Mouse (Mus musculus): ENCODE measurements around the gene 6030452D12Rik. TPM values are rescaled to one million over a fixed set of nuclear protein-coding genes. Genes with fewer than 3 reads are reported as not detected.

Gene 6030452D12Rik
- polyA plus RNA-seq, 1 experiment from 2014 or later: not detected

DNA sequence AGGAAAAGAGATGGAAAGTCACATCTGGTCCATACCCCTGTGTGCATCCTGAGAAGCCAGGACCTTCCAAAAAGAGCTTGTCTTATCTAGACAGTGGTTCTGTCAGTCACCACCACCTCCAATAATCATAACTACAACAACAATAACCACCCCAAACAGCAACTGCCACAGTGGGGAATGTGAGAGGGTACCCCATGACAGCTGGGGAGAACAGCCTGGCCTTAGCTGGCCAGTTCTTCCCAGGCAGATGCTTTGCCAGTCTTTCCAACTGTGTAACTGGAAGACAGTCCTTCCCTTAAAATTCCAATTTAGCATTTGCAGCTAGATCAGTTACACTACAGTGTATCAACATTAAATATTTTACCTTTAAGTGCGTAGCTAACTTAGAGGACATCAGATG is 50.6 kb downstream of the 6030452D12Rik start:
- Histone ChIP-seq H3K9ac (replicated peaks; ENCODE audit: low read length) (no peak overlapping the region), H3K4me1 (ENCODE audit: control insufficient read depth, insufficient read depth, low read length) (no peaks in the 10 kb centered on the region), H3K9me3 (replicated peaks; ENCODE audit: control insufficient read depth, low read length) (no peaks in the 10 kb centered on the region), H3K36me3 (replicated peaks; ENCODE audit: control insufficient read depth, insufficient read depth, low read depth, low read length) (no peaks in the 10 kb centered on the region), H3K27ac (replicated peaks; ENCODE audit: low read depth, low read length) (no peak overlapping the region), H3K27me3 (ENCODE audit: control insufficient read depth, insufficient read depth, low read length) (no peaks in the 10 kb centered on the region), H3K4me2 (ENCODE audit: low read depth, low read length) (no peak overlapping the region), H3K4me3 (ENCODE audit: low read depth, low read length) (no peak overlapping the region)
- WGBS: 89% methylated on average over 1 of the region's 1 CpGs
- ATAC-seq (replicated peaks; ENCODE audit: insufficient number of reproducible peaks, low FRiP score, low TSS enrichment, low read depth) (no peak), DNase-seq (ENCODE audit: low spot score) (no peak)

DNA sequence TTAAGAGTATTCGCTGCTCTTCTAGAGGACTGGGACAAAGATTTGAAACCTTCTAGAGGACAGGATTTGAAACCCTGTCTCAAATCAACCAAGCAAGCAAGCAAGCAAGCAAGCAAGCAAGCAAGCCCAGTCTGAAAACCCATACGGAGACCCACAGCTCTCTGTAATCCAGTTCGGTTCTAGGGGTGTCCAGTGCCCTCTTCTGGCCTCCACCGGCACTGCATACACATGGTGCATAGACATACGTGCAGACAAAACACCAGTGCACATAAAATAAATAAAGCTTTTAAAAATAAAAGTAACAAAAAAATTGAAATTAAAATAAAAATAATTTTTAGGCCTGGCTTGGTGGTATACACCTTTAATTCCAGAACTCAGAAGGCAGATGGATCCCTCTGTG is 53.7 kb downstream of the 6030452D12Rik start:
- Histone ChIP-seq H3K9me3 (replicated peaks; ENCODE audit: control insufficient read depth, low read length) (0 out of 2 replicates have a peak, but pooled peaks cover 3% of the 10 kb centered on the region), H3K27me3 (ENCODE audit: control insufficient read depth, insufficient read depth, low read length) (no peaks in the 10 kb centered on the region), H3K4me1 (ENCODE audit: control insufficient read depth, insufficient read depth, low read length) (no peaks in the 10 kb centered on the region), H3K4me2 (ENCODE audit: low read depth, low read length) (no peak overlapping the region), H3K27ac (replicated peaks; ENCODE audit: low read depth, low read length) (no peak overlapping the region), H3K9ac (replicated peaks; ENCODE audit: low read length) (no peak overlapping the region), H3K4me3 (ENCODE audit: low read depth, low read length) (no peak overlapping the region), H3K36me3 (replicated peaks; ENCODE audit: control insufficient read depth, insufficient read depth, low read depth, low read length) (no peaks in the 10 kb centered on the region)
- 93% methylated on average over 5 of the region's 5 CpGs for WGBS
- no peak for DNase-seq (ENCODE audit: low spot score)
- ATAC-seq (replicated peaks; ENCODE audit: insufficient number of reproducible peaks, low FRiP score, low TSS enrichment, low read depth): no peak

DNA sequence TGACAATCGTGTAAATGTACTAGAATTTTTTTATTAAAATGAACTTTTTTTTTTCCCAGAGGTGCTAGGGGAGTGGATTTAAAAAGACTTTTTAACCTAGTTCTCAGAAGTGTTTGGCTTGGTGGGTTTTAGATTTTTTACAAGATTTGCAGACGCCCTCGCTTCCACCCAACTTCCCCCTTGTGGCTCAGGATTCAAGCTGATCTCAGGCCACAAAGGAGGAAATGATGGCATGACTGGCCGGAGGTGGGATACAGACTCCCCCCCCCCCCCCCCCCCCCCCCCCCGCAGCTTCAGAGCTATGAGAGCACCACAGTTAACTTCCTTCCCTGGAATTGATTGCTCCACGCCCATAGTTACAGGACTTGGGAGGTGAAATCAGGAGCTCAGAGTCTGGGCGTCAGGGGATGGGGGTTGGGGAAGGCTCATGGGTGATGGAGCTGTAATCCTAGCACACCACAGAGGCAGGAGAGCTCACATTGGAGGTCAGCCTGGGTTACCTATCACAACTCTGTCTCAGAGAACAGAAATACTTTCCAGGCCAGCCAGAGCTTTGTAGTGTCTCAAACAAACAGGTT is 55.8 kb downstream of the 6030452D12Rik start:
- ATAC-seq (replicated peaks; ENCODE audit: insufficient number of reproducible peaks, low FRiP score, low TSS enrichment, low read depth): no peak
- no peak for DNase-seq (ENCODE audit: low spot score)
- Histone ChIP-seq H3K4me1 (ENCODE audit: control insufficient read depth, insufficient read depth, low read length) (no peaks in the 10 kb centered on the region), H3K4me2 (ENCODE audit: low read depth, low read length) (no peak overlapping the region), H3K27me3 (ENCODE audit: control insufficient read depth, insufficient read depth, low read length) (no peaks in the 10 kb centered on the region), H3K9ac (replicated peaks; ENCODE audit: low read length) (no peak overlapping the region), H3K27ac (replicated peaks; ENCODE audit: low read depth, low read length) (no peak overlapping the region), H3K9me3 (replicated peaks; ENCODE audit: control insufficient read depth, low read length) (0 out of 2 replicates have a peak, but pooled peaks cover 3% of the 10 kb centered on the region), H3K36me3 (replicated peaks; ENCODE audit: control insufficient read depth, insufficient read depth, low read depth, low read length) (no peaks in the 10 kb centered on the region), H3K4me3 (ENCODE audit: low read depth, low read length) (no peak overlapping the region)
- 70% methylated on average over 6 of the region's 7 CpGs for WGBS

Other genes starting within 250 kb of the 6030452D12Rik start
- 2.0 and 2.9 TPM in 2 replicates for gene Smpd3, start 162.5 kb upstream of the 6030452D12Rik start, polyA plus RNA-seq (2014; fragmentation: Nextera tagmentation; extraction: Ambion mirVana)
- 33.5 and 34.8 TPM in 2 replicates for gene Zfp90, start 85.2 kb upstream of the 6030452D12Rik start, polyA plus RNA-seq (2014; fragmentation: Nextera tagmentation; extraction: Ambion mirVana)
- 10.8 and 11.0 TPM in 2 replicates for gene Cdh3, start 10.4 kb downstream of the 6030452D12Rik start, polyA plus RNA-seq (2014; fragmentation: Nextera tagmentation; extraction: Ambion mirVana)
- 4.7 and 8.0 TPM in 2 replicates for gene Gm10073, start 72.9 kb downstream of the 6030452D12Rik start, polyA plus RNA-seq (2014; fragmentation: Nextera tagmentation; extraction: Ambion mirVana)
- 19.8 and 20.9 TPM in 2 replicates for gene Cdh1, start 102.8 kb downstream of the 6030452D12Rik start, polyA plus RNA-seq (2014; fragmentation: Nextera tagmentation; extraction: Ambion mirVana)
- gene Tango6, start 182.5 kb downstream of the 6030452D12Rik start, polyA plus RNA-seq (2014; fragmentation: Nextera tagmentation; extraction: Ambion mirVana): 6.7 and 6.9 TPM in 2 replicates

Measured in embryonic facial prominence, embryonic 11.5 days (tissue).